Mouse (Mus musculus) liver, adult 2 months (tissue): Measurements from ENCODE around the gene Gm49396. TPM values are rescaled to one million over a fixed set of nuclear protein-coding genes. Genes with fewer than 3 reads are reported as not detected.

ENCODE experiments used
- DNase-seq: peaks from one replicate; pipeline ENCODE4 v3.0.0-alpha.2; 2011; ENCODE audit warnings: low read depth, low spot score; ENCODE audit errors: extremely low read depth
- H3K27ac ChIP-seq: fragments of 200-500 bp; replicated peaks from 2 replicates; pipeline ENCODE4 v1.5.1; 2012; ENCODE audit warnings: low read depth, mild to moderate bottlenecking, control low read depth, inconsistent platforms, low read length; ENCODE audit not compliant: insufficient read depth
- H3K27me3 ChIP-seq: fragments of 200-500 bp; 2 replicates; pipeline ENCODE4 v1.6.1; 2012; ENCODE audit warnings: mild to moderate bottlenecking, moderate library complexity, low read length, inconsistent platforms; ENCODE audit not compliant: control insufficient read depth, insufficient read depth
- H3K36me3 ChIP-seq: fragments of 200-500 bp; 2 replicates; pipeline ENCODE4 v1.6.1; 2012; ENCODE audit warnings: low read length, inconsistent platforms; ENCODE audit not compliant: control insufficient read depth, insufficient read depth
- H3K4me1 ChIP-seq: fragments of 200-500 bp; 2 replicates; pipeline ENCODE4 v1.6.1; 2011; ENCODE audit warnings: low read length; ENCODE audit not compliant: control insufficient read depth, insufficient read depth
- H3K4me3 ChIP-seq: fragments of 200-500 bp; 2 replicates; pipeline ENCODE4 v1.5.1; 2011; ENCODE audit warnings: low read depth, mild to moderate bottlenecking, control low read depth, low read length, moderate library complexity; ENCODE audit not compliant: insufficient read depth
- H3K79me2 ChIP-seq: fragments of 200-500 bp; 2 replicates; pipeline ENCODE4 v1.6.1; 2012; ENCODE audit warnings: inconsistent platforms, mild to moderate bottlenecking, low read length, moderate library complexity; ENCODE audit not compliant: control insufficient read depth, insufficient read depth
- H3K9ac ChIP-seq: fragments of 200-500 bp; 2 replicates; pipeline ENCODE4 v1.6.1; 2012; ENCODE audit warnings: low read depth, mild to moderate bottlenecking, control low read depth, inconsistent platforms, low read length
- CTCF ChIP-seq: fragments of 200-500 bp; IDR thresholded peaks from 2 replicates; pipeline ENCODE4 v1.5.1; 2011; ENCODE audit warnings: low read depth, low read length, control low read depth
- POLR2A ChIP-seq: fragments of 200-500 bp; IDR thresholded peaks from 2 replicates; pipeline ENCODE4 v1.6.1; 2011; ENCODE audit warnings: low read length, control low read depth; ENCODE audit not compliant: insufficient read depth; ENCODE audit errors: extremely low read depth
- whole genome bisulfite sequencing: fragments of 180-500 bp; shearing (Covaris S2); methylation state at CpG from one replicate; pipeline ENCODE4 v1.1.7; 2018; 5-methylcytosine and 5-hydroxymethylcytosine counted together
- polyA plus RNA-seq: library from polyadenylated mRNA; depleted of rRNA; stranded (reverse); fragments of >200 nt; gene quantifications from 2 replicates; pipeline ENCODE4 v1.2.3, GENCODE M21; 2012
- total RNA-seq: library from RNA; depleted of rRNA; stranded (reverse); fragments of >200 nt; gene quantifications from 2 replicates; pipeline ENCODE4 v1.2.3, GENCODE M21; 2014

The Gm49396 gene
- total and polyA plus RNA-seq, 2 experiments = 0.91 to 1.9 TPM

- WGBS = 95% methylated on average over 5 of the region's 5 CpGs
- H3K4me3 ChIP-seq = no peak overlapping the region
- H3K79me2 ChIP-seq = no peaks in the 10 kb centered on the region
- H3K36me3 ChIP-seq = peaks cover 50% of the 10 kb centered on the region
- H3K9ac ChIP-seq = no peak overlapping the region
- H3K4me1 ChIP-seq = no peaks in the 10 kb centered on the region
- no peak for TF ChIP-seq POLR2A
- no peak for TF ChIP-seq CTCF
- H3K27me3 ChIP-seq = no peaks in the 10 kb centered on the region
- H3K27ac ChIP-seq = no peak overlapping the region
- DNase-seq = no peak
These were observed 9.2 kb downstream of the Gm49396 start for GRCm38 (mm10) chr7:30572389-30572788.

GRCm38 (mm10) chr7:30572969-30573368 lies 9.8 kb downstream of the Gm49396 start:
- no peak overlapping the region for H3K4me3 ChIP-seq
- H3K79me2 ChIP-seq = no peaks in the 10 kb centered on the region
- H3K36me3 ChIP-seq = peaks cover 52% of the 10 kb centered on the region
- H3K4me1 ChIP-seq = no peaks in the 10 kb centered on the region
- H3K27me3 ChIP-seq = no peaks in the 10 kb centered on the region
- H3K27ac ChIP-seq = no peak overlapping the region
- TF ChIP-seq POLR2A = no peak
- no peak for TF ChIP-seq CTCF
- peak; percentile 58 for DNase-seq
- H3K9ac ChIP-seq = no peak overlapping the region
- WGBS = 11% methylated on average over 2 of the region's 2 CpGs

GRCm38 (mm10) chr7:30579950-30580349 lies 16.8 kb downstream of the Gm49396 start:
- 97% methylated on average over 8 of the region's 8 CpGs for WGBS
- TF ChIP-seq CTCF (no peak), POLR2A (no peak)

GRCm38 (mm10) chr7:30581547-30581946 lies 18.4 kb downstream of the Gm49396 start:
- Histone ChIP-seq H3K4me1 (no peaks in the 10 kb centered on the region), H3K27me3 (no peaks in the 10 kb centered on the region), H3K4me3 (no peak overlapping the region), H3K36me3 (peaks cover 40% of the 10 kb centered on the region), H3K79me2 (peaks cover 12% of the 10 kb centered on the region), H3K9ac (no peak overlapping the region), H3K27ac (no peak overlapping the region)
- DNase-seq = no peak
- WGBS = 92% methylated on average over 16 of the region's 16 CpGs
- no peak for TF ChIP-seq CTCF
- no peak for TF ChIP-seq POLR2A

More at GRCm38 (mm10) chr7:30579950-30580349, 16.8 kb downstream of the Gm49396 start:
- no peak for DNase-seq
- H3K27me3 ChIP-seq = no peaks in the 10 kb centered on the region
- H3K9ac ChIP-seq = no peak overlapping the region
- peaks cover 52% of the 10 kb centered on the region for H3K36me3 ChIP-seq
- no peak overlapping the region for H3K27ac ChIP-seq
- peaks cover 11% of the 10 kb centered on the region for H3K79me2 ChIP-seq
- H3K4me3 ChIP-seq = no peak overlapping the region
- no peaks in the 10 kb centered on the region for H3K4me1 ChIP-seq

GRCm38 (mm10) chr7:30584339-30584738 lies 21.2 kb downstream of the Gm49396 start:
- Histone ChIP-seq H3K79me2 (peaks cover 28% of the 10 kb centered on the region), H3K27ac (no peak overlapping the region), H3K4me1 (peaks cover 2% of the 10 kb centered on the region; the same call in 1 of the 2 replicates), H3K9ac (no peak overlapping the region), H3K36me3 (peaks cover 21% of the 10 kb centered on the region), H3K27me3 (no peaks in the 10 kb centered on the region), H3K4me3 (no peak overlapping the region)
- DNase-seq = no peak
- WGBS = 95% methylated on average over 10 of the region's 10 CpGs
- TF ChIP-seq CTCF (no peak), POLR2A (no peak)

- Histone ChIP-seq H3K4me3 (no peak overlapping the region), H3K9ac (no peak overlapping the region), H3K27ac (no peak overlapping the region), H3K79me2 (peaks cover 28% of the 10 kb centered on the region), H3K27me3 (no peaks in the 10 kb centered on the region), H3K36me3 (peaks cover 14% of the 10 kb centered on the region), H3K4me1 (peaks cover 2% of the 10 kb centered on the region; the same call in 1 of the 2 replicates)
- TF ChIP-seq CTCF (no peak), POLR2A (no peak)
- DNase-seq = no peak
- 97% methylated on average over 7 of the region's 7 CpGs for WGBS
These were observed 22.0 kb downstream of the Gm49396 start for GRCm38 (mm10) chr7:30585170-30585569.
